In the genomic region with DNA sequence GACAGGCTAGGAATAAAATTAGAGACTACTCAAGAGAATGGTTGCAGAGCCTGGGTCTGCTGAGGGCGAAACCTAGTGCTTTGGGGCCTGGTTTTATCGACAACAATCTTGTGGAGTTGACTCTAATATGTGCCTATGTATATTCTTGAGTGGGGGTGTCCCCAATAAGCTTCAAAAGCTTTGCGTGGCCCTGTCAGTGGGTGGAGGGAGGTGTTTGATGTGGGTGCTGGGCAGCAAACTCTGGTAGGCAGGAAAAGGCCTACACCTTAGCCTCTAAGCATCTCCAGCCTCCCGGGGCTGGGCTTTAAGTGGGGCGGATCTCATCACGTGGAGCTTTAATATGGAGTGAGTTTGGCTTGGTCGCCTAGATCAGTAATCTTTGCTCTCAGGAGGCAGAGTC, we compare ENCODE assay signal across 9 mouse cellular contexts. TPM values are rescaled to one million over a fixed set of nuclear protein-coding genes. Genes with fewer than 3 reads are reported as not detected.
A peak's percentile ranks its signal among the peaks of the same experiment; 100 is the strongest.
DNase-seq lines count a peak whose midpoint lies in the region; ATAC-seq and TF ChIP-seq lines count a peak whose summit lies in the region.
"Had no signal": no experiment of that assay in that cellular context is flagged by ENCODE, and none has a peak within 500 bp of the region (broad histone marks: within the 10 kb centered on the region; RNA-seq: fewer than 3 reads in every experiment).

No protein-coding gene starts in this region.

- H3K36me3 ChIP-seq in hindbrain, embryonic 10.5 days: peaks cover 83% of the 10 kb centered on the region
- peaks cover 29% of the 10 kb centered on the region for H3K36me3 ChIP-seq in hindbrain, postnatal 0 days (ENCODE audit: insufficient read depth, low read length)
- peaks cover 60% of the 10 kb centered on the region for H3K36me3 ChIP-seq in embryonic facial prominence, embryonic 10.5 days (replicated peaks)
- no peaks in the 10 kb centered on the region for H3K36me3 ChIP-seq in liver, embryonic 12.5 days

- peaks cover 72% of the 10 kb centered on the region for H3K27me3 ChIP-seq in hindbrain, embryonic 10.5 days (ENCODE audit: insufficient read depth, poor library complexity, severe bottlenecking)
- H3K27me3 ChIP-seq in hindbrain, postnatal 0 days (ENCODE audit: insufficient read depth, low read length): no peaks in the 10 kb centered on the region
- peaks cover 71% of the 10 kb centered on the region for H3K27me3 ChIP-seq in embryonic facial prominence, embryonic 10.5 days (replicated peaks; ENCODE audit: low read depth, poor library complexity, severe bottlenecking)
- H3K27me3 ChIP-seq in liver, embryonic 12.5 days (replicated peaks): peaks cover 71% of the 10 kb centered on the region
- no peaks in the 10 kb centered on the region for H3K27me3 ChIP-seq in cerebellum, adult 2 months (ENCODE audit: control insufficient read depth, insufficient read depth, low read length)

- no peak overlapping the region for H3K9ac ChIP-seq in hindbrain, postnatal 0 days (replicated peaks; ENCODE audit: low read length)
- H3K9ac ChIP-seq in liver, embryonic 12.5 days: no peak overlapping the region

- H3K4me1 ChIP-seq in hindbrain, embryonic 10.5 days (replicated peaks): peaks cover 38% of the 10 kb centered on the region
- peaks cover 3% of the 10 kb centered on the region; the same call in 1 of the 2 replicates for H3K4me1 ChIP-seq in hindbrain, postnatal 0 days (ENCODE audit: insufficient read depth, low read length)
- H3K4me1 ChIP-seq in embryonic facial prominence, embryonic 10.5 days: peaks cover 37% of the 10 kb centered on the region
- H3K4me1 ChIP-seq in liver, embryonic 12.5 days: peaks cover 50% of the 10 kb centered on the region
- peaks cover 13% of the 10 kb centered on the region for H3K4me1 ChIP-seq in cerebellum, adult 2 months (ENCODE audit: control insufficient read depth, insufficient read depth, low read length)

- no peak overlapping the region for H3K27ac ChIP-seq in hindbrain, embryonic 10.5 days
- H3K27ac ChIP-seq in hindbrain, postnatal 0 days: no peak overlapping the region
- no peak overlapping the region for H3K27ac ChIP-seq in embryonic facial prominence, embryonic 10.5 days (replicated peaks)
- no peak overlapping the region for H3K27ac ChIP-seq in liver, embryonic 12.5 days
- no peak overlapping the region for H3K27ac ChIP-seq in cerebellum, adult 2 months (ENCODE audit: insufficient read depth, low read length)

- no peak for TF ChIP-seq POLR2A in cerebellum, adult 2 months (IDR thresholded peaks at IDR 0.05; ENCODE audit: borderline replicate concordance, insufficient read depth, low read length)

- TF ChIP-seq CTCF in hindbrain, postnatal 0 days (IDR thresholded peaks at IDR 0.05; ENCODE audit: low read depth): no peak
- no peak for TF ChIP-seq CTCF in cerebellum, adult 2 months (IDR thresholded peaks at IDR 0.05; ENCODE audit: borderline replicate concordance, insufficient read depth, low read depth, low read length)

- no peak for ATAC-seq in hindbrain, postnatal 0 days
- ATAC-seq in liver, embryonic 12.5 days: no peak

- WGBS in hindbrain, embryonic 10.5 days: 51% methylated on average over 7 of the region's 7 CpGs
- WGBS in hindbrain, postnatal 0 days: 58% methylated on average over 7 of the region's 7 CpGs
- 49% methylated on average over 7 of the region's 7 CpGs for WGBS in embryonic facial prominence, embryonic 10.5 days
- 42% methylated on average over 7 of the region's 7 CpGs for WGBS in liver, embryonic 12.5 days (ENCODE audit: insufficient replicate concordance)
- WGBS in cerebellum, adult 2 months: 79% methylated on average over 7 of the region's 7 CpGs

- peak overlapping the region; percentile 58; the same call in 1 of the 2 replicates for H3K4me3 ChIP-seq in hindbrain, embryonic 10.5 days
- no peak overlapping the region for H3K4me3 ChIP-seq in hindbrain, postnatal 0 days (ENCODE audit: low read length)
- peak overlapping the region; percentile 61 for H3K4me3 ChIP-seq in embryonic facial prominence, embryonic 10.5 days
- peak overlapping the region; percentile 57; the same call in 1 of the 2 replicates for H3K4me3 ChIP-seq in liver, embryonic 12.5 days
- no peak overlapping the region for H3K4me3 ChIP-seq in cerebellum, adult 2 months (replicated peaks; ENCODE audit: insufficient read depth, low read depth, low read length)

- no peak overlapping the region; the same call in 1 of the 2 replicates for H3K4me2 ChIP-seq in hindbrain, postnatal 0 days (ENCODE audit: low read depth, low read length)
- H3K4me2 ChIP-seq in liver, embryonic 12.5 days: peak overlapping the region; percentile 84

- DNase-seq in hindbrain, embryonic 10.5 days (ENCODE audit: low spot score): no peak
- no peak for DNase-seq in hindbrain, postnatal 0 days (ENCODE audit: low spot score)
- DNase-seq in CD4-positive helper T cell, adult 2 months (ENCODE audit: low read depth, low spot score): peak; percentile 85
- no peak for DNase-seq in embryonic facial prominence, embryonic 10.5 days (ENCODE audit: low spot score)
- no peak for DNase-seq in thymus, postnatal 14 days
- DNase-seq in cerebellum, adult 2 months: no peak
- DNase-seq in frontal cortex, adult 2 months (ENCODE audit: extremely low spot score in 1 of 2, low spot score in 1 of 2): no peak
- DNase-seq: right cerebral cortex, postnatal 25 days had no signal

- no peaks in the 10 kb centered on the region for H3K9me3 ChIP-seq in hindbrain, embryonic 10.5 days
- no peaks in the 10 kb centered on the region for H3K9me3 ChIP-seq in hindbrain, postnatal 0 days (ENCODE audit: low read length)
- no peaks in the 10 kb centered on the region for H3K9me3 ChIP-seq in embryonic facial prominence, embryonic 10.5 days
- no peaks in the 10 kb centered on the region for H3K9me3 ChIP-seq in liver, embryonic 12.5 days (replicated peaks)

RNA-seq across cellular contexts. Expression of gene Sult2b1, which starts 14.5 kb away (rescaled TPM):
- polyA plus RNA-seq in hindbrain, embryonic 10.5 days (2016; fragmentation: Nextera tagmentation; extraction: Ambion mirVana): 1.7 and 2.2 TPM in 2 replicates
- 4.7 and 12.1 TPM in 2 replicates for total RNA-seq in hindbrain, postnatal 0 days (2014; rRNA removed)
- 5.7 and 7.4 TPM in 2 replicates for polyA plus RNA-seq in hindbrain, postnatal 0 days (2015; fragmentation: Nextera tagmentation; extraction: Ambion mirVana)
- polyA plus RNA-seq in embryonic facial prominence, embryonic 10.5 days (2016; fragmentation: Nextera tagmentation; extraction: Ambion mirVana): 1.6 and 1.7 TPM in 2 replicates
- 0.77 and 0.81 TPM in 2 replicates for polyA plus RNA-seq in liver, embryonic 12.5 days (2016; fragmentation: Nextera tagmentation; extraction: Ambion mirVana)
- 10.6 and 10.8 TPM in 2 replicates for polyA plus RNA-seq in cerebellum, adult 2 months (2012; rRNA removed)
- polyA plus RNA-seq in frontal cortex, adult 2 months (2012; rRNA removed): 15.2 and 17.7 TPM in 2 replicates

RNA-seq across cellular contexts. Expression of gene Lmtk3, which starts 15.4 kb away (rescaled TPM):
- 2.3 and 5.4 TPM in 2 replicates for polyA plus RNA-seq in hindbrain, embryonic 10.5 days (2016; fragmentation: Nextera tagmentation; extraction: Ambion mirVana)
- total RNA-seq in hindbrain, postnatal 0 days (2014; rRNA removed): 125 and 133 TPM in 2 replicates
- polyA plus RNA-seq in hindbrain, postnatal 0 days (2015; fragmentation: Nextera tagmentation; extraction: Ambion mirVana): 13.6 and 13.9 TPM in 2 replicates
- 2.1 and 3.0 TPM in 2 replicates for polyA plus RNA-seq in embryonic facial prominence, embryonic 10.5 days (2016; fragmentation: Nextera tagmentation; extraction: Ambion mirVana)
- 0.10 and 0.32 TPM in 2 replicates for polyA plus RNA-seq in liver, embryonic 12.5 days (2016; fragmentation: Nextera tagmentation; extraction: Ambion mirVana)
- 126 and 130 TPM in 2 replicates for polyA plus RNA-seq in cerebellum, adult 2 months (2012; rRNA removed)
- polyA plus RNA-seq in frontal cortex, adult 2 months (2012; rRNA removed): 170 and 198 TPM in 2 replicates

RNA-seq across cellular contexts. Expression of gene Cyth2, which starts 15.4 kb away (rescaled TPM):
- polyA plus RNA-seq in hindbrain, embryonic 10.5 days (2016; fragmentation: Nextera tagmentation; extraction: Ambion mirVana): 164 and 231 TPM in 2 replicates
- total RNA-seq in hindbrain, postnatal 0 days (2014; rRNA removed): 176 and 221 TPM in 2 replicates
- 209 and 216 TPM in 2 replicates for polyA plus RNA-seq in hindbrain, postnatal 0 days (2015; fragmentation: Nextera tagmentation; extraction: Ambion mirVana)
- polyA plus RNA-seq in embryonic facial prominence, embryonic 10.5 days (2016; fragmentation: Nextera tagmentation; extraction: Ambion mirVana): 157 and 161 TPM in 2 replicates
- 47.1 and 54.2 TPM in 2 replicates for polyA plus RNA-seq in liver, embryonic 12.5 days (2016; fragmentation: Nextera tagmentation; extraction: Ambion mirVana)
- 112 and 116 TPM in 2 replicates for polyA plus RNA-seq in cerebellum, adult 2 months (2012; rRNA removed)
- polyA plus RNA-seq in frontal cortex, adult 2 months (2012; rRNA removed): 158 and 167 TPM in 2 replicates

RNA-seq across cellular contexts. Expression of gene Kcnj14, which starts 25.7 kb away (rescaled TPM):
- polyA plus RNA-seq in hindbrain, embryonic 10.5 days (2016; fragmentation: Nextera tagmentation; extraction: Ambion mirVana): 0.91 and 1.0 TPM in 2 replicates
- total RNA-seq in hindbrain, postnatal 0 days (2014; rRNA removed): 0.97 and 1.4 TPM in 2 replicates
- 0.89 and 1.2 TPM in 2 replicates for polyA plus RNA-seq in hindbrain, postnatal 0 days (2015; fragmentation: Nextera tagmentation; extraction: Ambion mirVana)
- 0.88 and 1.5 TPM in 2 replicates for polyA plus RNA-seq in embryonic facial prominence, embryonic 10.5 days (2016; fragmentation: Nextera tagmentation; extraction: Ambion mirVana)
- 0.27 and 0.50 TPM in 2 replicates for polyA plus RNA-seq in liver, embryonic 12.5 days (2016; fragmentation: Nextera tagmentation; extraction: Ambion mirVana)
- polyA plus RNA-seq in cerebellum, adult 2 months (2012; rRNA removed): 6.0 and 7.3 TPM in 2 replicates
- polyA plus RNA-seq in frontal cortex, adult 2 months (2012; rRNA removed): 2.1 and 2.6 TPM in 2 replicates

RNA-seq across cellular contexts. Expression of gene Grwd1, which starts 31.8 kb away (rescaled TPM):
- polyA plus RNA-seq in hindbrain, embryonic 10.5 days (2016; fragmentation: Nextera tagmentation; extraction: Ambion mirVana): 85.2 and 110 TPM in 2 replicates
- total RNA-seq in hindbrain, postnatal 0 days (2014; rRNA removed): 29.1 and 34.6 TPM in 2 replicates
- polyA plus RNA-seq in hindbrain, postnatal 0 days (2015; fragmentation: Nextera tagmentation; extraction: Ambion mirVana): 44.6 and 48.6 TPM in 2 replicates
- polyA plus RNA-seq in embryonic facial prominence, embryonic 10.5 days (2016; fragmentation: Nextera tagmentation; extraction: Ambion mirVana): 127 and 132 TPM in 2 replicates
- 61.4 and 67.0 TPM in 2 replicates for polyA plus RNA-seq in liver, embryonic 12.5 days (2016; fragmentation: Nextera tagmentation; extraction: Ambion mirVana)
- 14.9 and 15.5 TPM in 2 replicates for polyA plus RNA-seq in cerebellum, adult 2 months (2012; rRNA removed)
- 17.9 TPM in 2 replicates for polyA plus RNA-seq in frontal cortex, adult 2 months (2012; rRNA removed)

Comparison
In these comparisons a context has a peak if more than half of its experiments do, and no peak if none do; other contexts are left out.
1. H3K4me3 ChIP-seq: peak in hindbrain, embryonic 10.5 days (single experiment), embryonic facial prominence, embryonic 10.5 days (single experiment) and liver, embryonic 12.5 days (single experiment); none in hindbrain, postnatal 0 days (single experiment) and cerebellum, adult 2 months (single experiment).